Mouse (Mus musculus): Measurements from ENCODE around the gene Idh1.

- TF ChIP-seq POLR2A (IDR thresholded peaks at IDR 0.05; ENCODE audit: insufficient read depth, low read length) (no peak), CTCF (IDR thresholded peaks at IDR 0.05; ENCODE audit: low read depth, low read length) (no peak)
These were observed 41.5 kb downstream of the Idh1 start for GRCm38 (mm10) chr1:65144783-65145182.

Measured in ES-Bruce4 (cell line).